Mouse (Mus musculus): ENCODE results near the gene Duxf3.
"Not testable (repeated sequence)": the region's sequence is repeated elsewhere in the genome, so short reads cannot be mapped to it uniquely, and the experiment has no call there.

GRCm38 (mm10) chr10:58223161-58223560 is 9.3 kb downstream of the Duxf3 start:
- TF ChIP-seq CTCF (conservative IDR thresholded peaks at IDR 0.05; ENCODE audit: insufficient read depth, insufficient read length, low read depth, low read length); POLR2A (IDR thresholded peaks at IDR 0.05; ENCODE audit: low read depth, low read length): not testable (repeated sequence)

All from kidney, adult 2 months (tissue).